10 mouse cellular contexts compared by ENCODE assay signal in the genomic region with DNA sequence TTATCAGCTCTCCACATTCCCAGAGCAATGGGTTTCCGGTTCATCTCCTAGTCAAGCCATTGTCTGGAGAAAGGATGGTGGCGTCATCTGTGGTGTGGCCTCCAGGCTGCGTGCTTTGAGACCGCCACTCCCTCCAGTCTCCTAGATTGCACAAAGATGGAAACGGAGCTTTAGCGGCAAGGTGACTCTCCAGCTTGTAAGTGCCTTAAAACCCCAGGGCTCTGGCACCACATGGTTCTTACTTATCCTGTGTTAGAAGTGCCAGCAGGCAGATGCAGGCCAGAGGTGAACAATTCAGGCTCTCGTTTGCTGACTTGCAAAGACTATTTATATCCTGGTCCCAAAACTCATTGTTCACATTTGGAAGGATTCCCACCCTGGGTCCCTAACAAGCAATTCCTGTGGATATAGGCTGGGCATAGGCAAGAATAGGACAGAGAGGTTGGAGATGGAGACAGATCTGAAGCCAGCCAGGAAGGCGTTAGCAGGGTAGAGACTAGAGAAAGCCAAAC. TPM values are rescaled to one million over a fixed set of nuclear protein-coding genes. Genes with fewer than 3 reads are reported as not detected.
DNase-seq lines count a peak whose midpoint lies in the region; ATAC-seq and TF ChIP-seq lines count a peak whose summit lies in the region.
"Had no signal": no experiment of that assay in that cellular context is flagged by ENCODE, and none has a peak within 500 bp of the region (broad histone marks: within the 10 kb centered on the region; RNA-seq: fewer than 3 reads in every experiment).

No protein-coding gene starts in this region.

- peak overlapping the region; percentile 58 to 76 for H3K27ac ChIP-seq in heart, embryonic 14.5 days (replicated peaks in 1 of 2; ENCODE audit: control insufficient read depth in 1 of 2, insufficient read depth in 1 of 2, low read depth in 2 of 2, low read length in 2 of 2)
- H3K27ac ChIP-seq: midbrain, embryonic 12.5 days had no signal

- peak overlapping the region; percentile 22; the same call in 1 of the 2 replicates for H3K9ac ChIP-seq in heart, embryonic 14.5 days (ENCODE audit: low read length)
- H3K9ac ChIP-seq: midbrain, embryonic 12.5 days had no signal

- TF ChIP-seq POLR2A in brain, embryonic 14.5 days (IDR thresholded peaks at IDR 0.05; ENCODE audit: borderline replicate concordance, extremely low read depth, insufficient read depth, insufficient read length, poor library complexity, severe bottlenecking), result no peak

- peak; percentile 46 for ATAC-seq in heart, embryonic 14.5 days (ENCODE audit: insufficient number of reproducible peaks, insufficient read depth, low FRiP score, low read depth)
- ATAC-seq: forebrain, embryonic 14.5 days had no signal

- TF ChIP-seq CTCF in brain, embryonic 14.5 days (IDR thresholded peaks at IDR 0.05; ENCODE audit: borderline replicate concordance, extremely low read depth, insufficient read depth, insufficient read length), result no peak

- H3K4me3 ChIP-seq in heart, embryonic 14.5 days (ENCODE audit: control insufficient read depth in 1 of 2, insufficient read depth in 1 of 2, low read depth in 1 of 2, low read length in 2 of 2), result no peak overlapping the region
- H3K4me3 ChIP-seq: midbrain, embryonic 12.5 days had no signal

- H3K27me3 ChIP-seq in heart, embryonic 14.5 days (ENCODE audit: control insufficient read depth, insufficient read depth, low read length), result no peaks in the 10 kb centered on the region
- H3K27me3 ChIP-seq: midbrain, embryonic 12.5 days had no signal

- H3K36me3 ChIP-seq in heart, embryonic 14.5 days (ENCODE audit: control insufficient read depth, insufficient read depth, low read length), result peaks cover 42% of the 10 kb centered on the region

- no peak overlapping the region for H3K4me2 ChIP-seq in heart, embryonic 14.5 days (ENCODE audit: low read length)
- H3K4me2 ChIP-seq: midbrain, embryonic 12.5 days had no signal

- WGBS in heart, embryonic 14.5 days, result 20% methylated on average over 8 of the region's 8 CpGs

- H3K4me1 ChIP-seq in heart, embryonic 14.5 days (ENCODE audit: control insufficient read depth in 2 of 2, insufficient read depth in 2 of 2, low read length in 2 of 2), result peaks cover 20 to 26% of the 10 kb centered on the region in 2 experiments

- no peaks in the 10 kb centered on the region for H3K9me3 ChIP-seq in heart, embryonic 14.5 days (ENCODE audit: control insufficient read depth, low read length)
- H3K9me3 ChIP-seq: midbrain, embryonic 12.5 days had no signal

- peak; percentile 26 for DNase-seq in kidney, adult 9 months
- DNase-seq in kidney, postnatal 10 days, result no peak
- DNase-seq in brain, embryonic 14.5 days (ENCODE audit: low read depth), result peak; percentile 30
- peak; percentile 68 for DNase-seq in lung, postnatal 10 days
- no peak for DNase-seq in cerebellum, postnatal 25 days
- no peak for DNase-seq in urinary bladder, adult 2 months (ENCODE audit: low spot score)
- DNase-seq: adrenal gland, adult 8-10 months had no signal

RNA-seq across cellular contexts. Expression of gene Anp32a, which starts 40.4 kb away (rescaled TPM):
- polyA plus RNA-seq in brain, embryonic 14.5 days (2012; rRNA removed), result 207 and 332 TPM in 2 replicates
- polyA plus RNA-seq in heart, embryonic 14.5 days (2014; fragmentation: Nextera tagmentation; extraction: Ambion mirVana), result 92.8 and 109 TPM in 2 replicates
- 171 and 244 TPM in 2 replicates for polyA plus RNA-seq in urinary bladder, adult 2 months (2012; rRNA removed)

Comparison
In these comparisons a context has a peak if more than half of its experiments do, and no peak if none do; other contexts are left out.
1. DNase-seq: peak in kidney, adult 9 months (single experiment), brain, embryonic 14.5 days (single experiment) and lung, postnatal 10 days (single experiment); none in kidney, postnatal 10 days (single experiment), cerebellum, postnatal 25 days (0 of 2) and urinary bladder, adult 2 months (single experiment).